In genomic region chr9:97992131-97992530, GRCm38 (mm10) we compare ENCODE assay signal across 12 mouse cellular contexts.
A peak's percentile ranks its signal among the peaks of the same experiment; 100 is the strongest.
DNase-seq lines count a peak whose midpoint lies in the region; ATAC-seq lines count a peak whose summit lies in the region.
"Had no signal": no experiment of that assay in that cellular context is flagged by ENCODE, and none has a peak within 500 bp of the region (broad histone marks: within the 10 kb centered on the region; RNA-seq: fewer than 3 reads in every experiment).

No protein-coding gene starts in this region.

- peak; percentile 31 to 38 for DNase-seq in cerebellum, adult 18-20 months
- DNase-seq in lung, postnatal 36 days, result peak; percentile 6
- no peak for DNase-seq in lung, adult 18-20 months
- DNase-seq in cerebellum, adult 9-11 months, result peak; percentile 23
- peak; percentile 19 for DNase-seq in ovary, postnatal 36 days (ENCODE audit: low spot score)
- no peak for DNase-seq in testis, postnatal 14 days (ENCODE audit: low spot score)
- DNase-seq: B cell, adult 2 months; heart, adult 2 months; heart, postnatal 14 days; kidney, adult 8-10 months; thymus, postnatal 36 days had no signal

- no peak for ATAC-seq in cerebellum, adult (ENCODE audit: insufficient number of reproducible peaks, low FRiP score, low TSS enrichment)

Comparison
In these comparisons a context has a peak if more than half of its experiments do, and no peak if none do; other contexts are left out.
1. DNase-seq: peak in cerebellum, adult 18-20 months (2 of 2), lung, postnatal 36 days (single experiment), cerebellum, adult 9-11 months (single experiment) and ovary, postnatal 36 days (single experiment); none in lung, adult 18-20 months (0 of 2) and testis, postnatal 14 days (single experiment).